Mouse (Mus musculus) T-helper 1 cell (primary cell): Measurements from ENCODE around the gene Magi2.

Experiments
- in situ Hi-C: fragments of 300-600 bp; cut with MboI, MseI; formaldehyde crosslinking; loops from one replicate; pipeline ENCODE4 v1.15.1; 2025; ENCODE audit warnings: high pct_unique_total_duplicates

Gene Magi2

GRCm38 (mm10) chr5:20583639-20584038, 1356.8 kb downstream of the Magi2 start:
- in situ Hi-C loops, result no loop called here

DNA sequence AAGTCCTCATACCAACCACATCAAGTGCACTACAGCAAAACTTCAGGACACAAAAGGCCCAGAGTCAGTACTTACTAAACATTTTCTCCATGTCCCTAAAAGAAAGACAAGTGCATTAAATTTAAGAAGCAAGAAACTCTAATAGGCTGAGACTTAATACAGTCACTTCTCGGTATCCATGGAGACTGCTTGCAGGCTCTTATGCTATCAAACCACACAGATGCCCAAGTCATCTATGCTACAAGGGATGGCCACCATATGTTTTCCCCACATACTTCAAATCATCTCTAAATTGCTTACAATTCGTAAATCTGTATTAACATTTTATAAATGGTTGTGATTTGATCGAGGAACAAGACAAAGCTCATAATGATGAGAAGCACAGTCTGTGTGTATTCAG, 1357.9 kb downstream of the Magi2 start:
- in situ Hi-C loops, result no loop called here

- in situ Hi-C loops, result no loop called here
Measured at GRCm38 (mm10) chr5:20589731-20590130, 1362.9 kb downstream of the Magi2 start.

GRCm38 (mm10) chr5:20598196-20598595, 1371.4 kb downstream of the Magi2 start:
- in situ Hi-C loops, result no loop called here

- in situ Hi-C loops, result no loop called here
Measured at GRCm38 (mm10) chr5:20603756-20604469, 1377.1 kb downstream of the Magi2 start.

- in situ Hi-C loops, result no loop called here
Measured at GRCm38 (mm10) chr5:20606497-20606896, 1379.7 kb downstream of the Magi2 start.

DNA sequence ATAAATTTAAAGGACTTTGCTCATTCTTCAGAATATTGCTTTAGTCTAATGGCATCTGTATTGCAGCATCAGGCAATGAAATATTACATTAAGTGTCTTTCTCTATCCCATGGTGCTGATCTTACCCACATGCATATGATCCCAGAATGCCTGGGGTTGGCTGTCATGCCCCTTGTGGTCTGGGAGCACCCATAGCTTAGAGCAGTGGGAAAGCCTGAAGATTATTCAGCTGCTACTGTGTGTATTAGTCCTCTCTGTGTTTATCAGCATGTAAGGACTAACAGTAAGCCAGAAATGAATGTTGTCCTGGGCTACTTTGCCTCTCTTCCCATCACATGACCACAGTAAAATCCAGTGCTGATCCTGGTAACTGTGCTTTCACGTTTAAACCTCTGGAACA, 1380.7 kb downstream of the Magi2 start:
- in situ Hi-C loops, result no loop called here

DNA sequence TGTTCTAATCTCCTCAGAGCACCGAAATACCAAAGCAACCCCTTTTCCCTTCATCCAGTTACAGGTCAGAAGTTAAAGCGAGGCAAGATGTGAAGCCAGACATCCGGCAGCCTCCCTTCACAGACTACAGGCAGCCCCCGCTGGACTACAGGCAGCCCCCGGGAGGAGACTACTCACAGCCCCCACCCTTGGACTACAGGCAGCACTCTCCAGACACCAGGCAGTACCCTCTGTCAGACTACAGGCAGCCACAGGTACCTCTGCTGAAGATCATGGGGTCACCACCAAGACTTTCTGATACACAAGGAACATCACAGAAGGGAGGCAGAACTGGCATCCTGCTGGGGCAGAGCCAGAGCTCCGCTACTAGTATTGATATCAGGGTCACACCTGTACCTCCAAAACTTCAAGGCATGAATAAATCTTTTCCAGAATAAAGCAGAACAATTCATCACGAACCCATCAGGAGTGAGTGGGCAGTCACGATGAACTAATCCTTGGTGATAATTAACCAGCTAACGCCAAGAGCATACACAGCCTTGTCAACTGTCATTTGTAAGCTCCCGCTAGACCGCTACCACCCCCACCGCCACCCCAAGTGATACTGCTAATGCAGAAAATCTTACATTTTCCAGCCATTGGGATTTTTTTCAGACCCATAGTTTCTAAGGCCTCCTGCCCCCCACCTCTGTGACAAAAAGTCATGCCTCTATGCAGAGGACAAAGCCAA, 1382.5 kb downstream of the Magi2 start:
- in situ Hi-C loops, result no loop called here

DNA sequence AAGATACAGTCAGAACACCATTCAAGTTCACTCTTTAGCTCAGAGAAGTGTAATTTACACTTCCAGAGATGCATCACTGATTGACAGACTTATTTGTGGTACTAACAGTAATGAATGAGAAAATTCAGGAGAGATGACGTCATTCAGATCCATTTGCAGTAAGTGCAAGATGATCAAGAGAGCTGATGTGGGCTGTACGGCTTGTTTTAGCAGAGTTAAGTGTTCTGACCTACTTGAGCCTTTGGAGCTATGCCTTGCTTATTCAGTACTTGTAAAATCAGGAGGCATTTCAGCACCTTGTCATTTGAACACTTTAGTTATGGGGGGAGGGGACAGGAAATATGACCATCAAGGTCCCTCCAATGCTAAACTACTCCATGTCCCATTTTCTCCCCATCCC, 1383.8 kb downstream of the Magi2 start:
- in situ Hi-C loops, result no loop called here

DNA sequence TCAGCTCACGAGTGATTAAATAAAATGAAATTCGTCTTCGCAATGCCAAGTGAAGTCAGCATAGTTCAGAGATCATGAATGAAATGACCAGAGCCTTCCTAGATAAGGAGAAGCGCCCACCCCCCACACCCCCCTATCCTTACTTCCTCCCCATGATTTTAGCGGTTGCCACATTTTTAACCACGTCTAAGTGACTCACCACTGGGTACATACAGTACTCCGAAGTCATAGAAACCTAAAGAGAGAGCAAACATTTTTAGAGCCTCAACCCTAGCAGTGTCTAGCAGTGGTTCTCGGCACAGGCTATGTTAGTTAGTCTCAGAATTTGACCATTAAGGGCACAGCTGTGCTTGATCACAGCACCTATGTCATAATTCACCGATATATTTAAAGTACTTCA, 1385.8 kb downstream of the Magi2 start:
- in situ Hi-C loops, result no loop called here

DNA sequence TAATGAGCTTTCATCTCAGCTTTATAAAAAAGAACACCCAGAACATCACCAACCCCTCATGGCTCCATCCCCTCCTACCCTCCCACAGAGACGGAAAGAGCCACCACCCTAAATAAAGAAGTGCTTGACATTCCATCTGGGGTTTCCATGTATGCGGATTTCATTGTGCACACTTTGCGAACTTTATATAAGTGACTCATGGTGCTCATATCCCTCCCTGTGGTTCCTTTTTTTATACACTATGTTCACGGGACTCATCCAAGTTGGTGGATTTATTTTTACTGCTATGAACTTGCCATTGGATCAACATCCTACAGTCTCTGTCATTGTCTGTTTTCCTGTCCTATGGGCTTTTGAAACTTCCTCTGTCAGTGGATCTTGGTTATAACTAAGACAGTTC, 1388.1 kb downstream of the Magi2 start:
- in situ Hi-C loops, result no loop called here

DNA sequence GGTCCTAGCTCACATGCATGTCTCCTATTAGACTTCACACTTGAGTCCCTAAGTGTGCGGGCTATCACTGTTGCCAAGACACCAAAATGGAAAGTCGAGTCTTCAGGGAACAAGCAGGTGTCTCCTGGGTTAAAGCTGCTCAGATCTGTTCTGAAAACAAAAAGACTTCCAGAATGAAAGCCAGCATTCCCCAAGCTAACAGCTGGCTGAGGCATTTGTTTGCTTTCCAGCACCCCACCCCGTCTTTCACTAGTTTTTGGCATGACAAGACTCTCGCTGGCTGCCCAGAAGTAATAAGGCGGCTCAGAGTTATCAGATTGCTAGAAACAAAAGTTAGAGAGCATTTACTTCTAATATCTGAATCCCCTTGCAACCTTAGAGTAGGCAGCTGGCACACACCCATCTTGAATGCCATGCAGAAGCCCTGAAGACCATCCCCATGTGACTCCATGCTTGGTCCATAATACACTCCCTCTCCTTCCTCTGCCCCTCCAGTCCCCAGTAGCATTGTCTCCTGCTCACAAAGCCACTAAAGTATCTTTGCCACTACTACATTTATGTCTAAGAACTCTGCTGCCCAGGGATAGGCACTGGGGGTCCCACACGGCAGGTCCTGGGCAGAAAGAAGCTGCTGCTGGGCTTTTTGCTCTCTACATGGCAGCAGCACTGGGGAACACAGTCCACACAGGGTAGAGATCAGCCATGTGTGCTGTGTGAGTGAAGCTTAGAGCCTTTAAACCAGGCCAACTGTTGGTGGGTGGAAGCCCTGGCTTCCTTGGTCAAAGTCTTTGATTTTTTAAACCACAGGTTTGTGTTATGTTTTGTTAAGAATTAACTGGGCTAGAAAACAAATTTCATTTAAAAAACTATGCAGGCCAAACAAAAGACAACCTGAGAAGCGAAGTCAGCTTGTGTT, 1394.0 kb downstream of the Magi2 start:
- in situ Hi-C loops, result no loop called here

DNA sequence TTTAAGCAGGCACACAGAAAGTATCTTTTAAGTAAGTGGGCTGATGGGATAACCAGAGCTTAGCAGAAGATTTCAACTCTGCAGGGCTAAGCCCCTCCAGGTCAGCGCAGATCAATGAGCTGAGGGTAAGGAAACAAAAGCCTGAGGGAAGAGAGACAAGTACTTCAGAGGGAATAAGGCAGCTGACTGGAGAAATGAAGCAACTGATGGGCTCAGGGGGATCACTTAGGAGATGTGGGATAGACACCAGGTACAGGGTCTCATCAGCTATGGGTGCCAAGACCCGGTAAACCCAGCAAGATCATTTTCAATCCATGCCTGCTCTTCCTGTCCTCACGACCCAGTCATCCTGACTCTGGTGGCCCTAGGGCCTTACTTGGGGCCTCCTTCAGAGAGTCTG, 1395.6 kb downstream of the Magi2 start:
- in situ Hi-C loops, result no loop called here

GRCm38 (mm10) chr5:20622837-20623573, 1396.2 kb downstream of the Magi2 start:
- in situ Hi-C loops, result no loop called here

GRCm38 (mm10) chr5:20625117-20625516, 1398.3 kb downstream of the Magi2 start:
- in situ Hi-C loops, result no loop called here

DNA sequence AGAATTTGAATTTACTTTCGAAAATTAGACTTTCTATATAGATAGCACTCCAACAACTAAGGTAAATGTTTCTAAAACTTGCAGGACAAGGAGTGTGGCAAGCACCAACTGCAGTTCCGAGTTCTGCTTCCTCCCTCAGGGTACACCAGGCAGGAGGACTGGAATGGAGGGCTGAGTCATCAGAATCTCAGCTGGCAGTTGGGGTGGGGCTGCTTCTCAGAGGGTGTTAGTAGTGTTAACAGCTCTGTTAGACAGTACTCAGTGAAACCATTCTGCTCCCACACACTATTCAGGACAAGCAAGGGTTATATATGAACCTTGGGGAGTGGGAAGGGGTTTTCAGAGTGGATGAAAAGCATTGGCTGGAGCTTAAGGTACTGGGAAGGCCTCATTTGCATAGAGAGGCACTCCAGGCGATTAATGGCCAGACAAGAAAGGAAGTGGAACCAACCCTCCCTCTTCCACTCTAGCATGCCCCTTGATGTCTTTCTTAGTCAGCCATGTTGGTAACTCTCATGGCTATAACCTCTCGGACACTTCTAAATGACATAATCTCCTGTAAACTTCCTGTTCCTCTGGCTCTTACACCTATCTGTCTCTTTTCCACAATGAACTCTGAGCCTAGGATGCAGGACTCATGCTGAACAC, 1402.2 kb downstream of the Magi2 start:
- in situ Hi-C loops, result no loop called here

DNA sequence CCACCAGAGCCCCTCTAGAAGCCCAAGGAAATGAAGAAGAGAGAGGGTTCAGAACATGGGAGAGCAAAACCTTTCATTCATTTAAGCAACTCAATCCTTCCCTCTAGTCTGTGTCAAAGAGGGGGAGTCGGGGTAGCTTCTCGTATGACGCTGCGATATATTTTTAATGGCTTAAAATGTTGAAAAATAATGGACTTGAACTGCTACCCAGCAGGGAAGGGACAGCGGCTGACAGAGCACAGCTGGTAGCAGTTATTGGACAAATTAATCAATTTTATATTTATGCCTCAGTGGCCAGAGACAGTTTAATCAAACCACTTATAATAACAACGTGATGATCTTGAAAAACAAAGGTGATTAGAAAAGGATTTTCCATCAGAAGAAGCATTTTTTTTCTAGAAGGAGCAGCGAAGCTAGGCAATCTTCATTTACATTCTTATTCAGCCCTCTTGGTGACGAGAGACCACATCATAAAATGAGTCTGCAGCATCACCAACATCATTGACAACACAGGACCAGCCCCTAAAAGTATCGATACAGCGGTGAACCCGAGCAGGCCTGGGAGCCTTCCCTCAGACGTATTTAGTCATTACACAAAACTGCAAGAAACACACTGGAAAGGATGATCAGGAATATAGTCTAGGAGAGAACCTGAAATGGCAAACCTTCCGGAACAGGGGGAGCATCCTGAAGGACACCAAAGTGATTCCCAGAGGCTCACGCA, 1407.4 kb downstream of the Magi2 start:
- in situ Hi-C loops, result no loop called here

GRCm38 (mm10) chr5:20634822-20635221, 1408.0 kb downstream of the Magi2 start:
- in situ Hi-C loops, result no loop called here

DNA sequence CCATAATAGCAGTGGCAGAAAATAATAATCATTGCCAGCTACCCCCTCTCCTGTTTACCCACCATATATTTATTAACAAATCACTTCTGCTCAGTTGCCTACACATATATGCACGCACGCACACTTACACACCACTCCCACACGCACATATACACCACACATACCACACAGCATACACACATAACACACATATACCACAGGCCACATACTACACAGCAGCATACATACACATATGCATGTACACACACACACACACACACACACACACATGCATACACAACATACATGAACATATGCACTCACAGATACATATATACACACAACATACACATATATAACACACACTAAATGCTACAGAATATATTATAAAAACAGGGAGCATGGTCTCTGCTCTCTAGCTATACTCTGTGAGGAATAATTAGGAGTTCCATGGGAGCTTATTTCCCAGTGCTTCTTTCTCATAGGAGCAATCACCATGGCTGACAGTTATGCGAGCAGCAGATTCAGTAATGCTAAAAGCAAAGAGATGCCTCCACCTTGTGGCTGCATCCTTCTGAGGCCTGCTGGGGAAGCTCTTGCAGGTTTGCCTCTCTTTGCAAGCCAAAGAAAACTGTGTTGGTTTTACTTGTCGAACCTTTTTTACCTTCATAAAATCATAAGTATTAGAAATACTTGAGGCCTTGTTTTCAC, 1410.6 kb downstream of the Magi2 start:
- in situ Hi-C loops, result no loop called here

GRCm38 (mm10) chr5:20642196-20642595, 1415.4 kb downstream of the Magi2 start:
- in situ Hi-C loops, result no loop called here
